Mouse (Mus musculus) spleen, embryonic (tissue): Measurements from ENCODE around the gene Rps9.
"Not testable (repeated sequence)": the region's sequence is repeated elsewhere in the genome, so short reads cannot be mapped to it uniquely, and the experiment has no call there.

Experiments used
- CTCF ChIA-PET: fragments of 350-600 bp; sonication (Branson Sonifier 250); formaldehyde crosslinking; loops from one replicate; lab custom pipeline; 2022; lab: Charles Lee

Gene Rps9

GRCm38 (mm10) chr7:3694949-3695305 is 8.9 kb upstream of the Rps9 start:
- CTCF ChIA-PET, result not testable (repeated sequence)

GRCm38 (mm10) chr7:3698471-3698870 is 5.3 kb upstream of the Rps9 start:
- CTCF ChIA-PET, result no interaction called here

- CTCF ChIA-PET, result interaction anchor here (1.1 kb wide), 1 partner anchor 11 kb away, joined by 3 read pairs; no protein-coding TSS in a partner anchor
Measured at GRCm38 (mm10) chr7:3703148-3703878, 480 bp upstream of the Rps9 start.

- CTCF ChIA-PET, result interaction anchor here (1.1 kb wide), 1 partner anchor 9 kb away, joined by 3 read pairs; no protein-coding TSS in a partner anchor
Measured at GRCm38 (mm10) chr7:3704475-3704874, 682 bp downstream of the Rps9 start.

GRCm38 (mm10) chr7:3705461-3705860 is 1.7 kb downstream of the Rps9 start:
- CTCF ChIA-PET, result not testable (repeated sequence)

GRCm38 (mm10) chr7:3705911-3706310 is 2.1 kb downstream of the Rps9 start:
- CTCF ChIA-PET, result no interaction called here

- CTCF ChIA-PET, result interaction anchor here (0.8 kb wide), 1 partner anchor 14 kb away, joined by 3 read pairs; the partner anchor contains the start of gene Tsen34
Measured at GRCm38 (mm10) chr7:3706343-3706934, 2.6 kb downstream of the Rps9 start.

- CTCF ChIA-PET, result interaction anchor here (0.8 kb wide), 1 partner anchor 14 kb away, joined by 3 read pairs; the partner anchor contains the start of gene Tsen34
Measured at GRCm38 (mm10) chr7:3707027-3707426, 3.2 kb downstream of the Rps9 start.

GRCm38 (mm10) chr7:3707568-3708413 is 4.0 kb downstream of the Rps9 start:
- CTCF ChIA-PET, result interaction anchor here (0.8 kb wide), 1 partner anchor 15 kb away, joined by 3 read pairs; the partner anchor contains the start of gene Tsen34

- CTCF ChIA-PET, result not testable (repeated sequence)
Measured at GRCm38 (mm10) chr7:3708447-3708980, 4.7 kb downstream of the Rps9 start.

GRCm38 (mm10) chr7:3709000-3709399 is 5.2 kb downstream of the Rps9 start:
- CTCF ChIA-PET, result no interaction called here

- CTCF ChIA-PET, result no interaction called here
Measured at GRCm38 (mm10) chr7:3712264-3712942, 8.6 kb downstream of the Rps9 start.

GRCm38 (mm10) chr7:3715249-3715648 is 11.5 kb downstream of the Rps9 start:
- CTCF ChIA-PET, result no interaction called here

- CTCF ChIA-PET, result not testable (repeated sequence)
Measured at GRCm38 (mm10) chr7:3720268-3720667, 16.5 kb downstream of the Rps9 start, which contains the start of gene Pirb. Gene Pirb, minus strand, starts transcription at chr7:3720391.

GRCm38 (mm10) chr7:3725459-3725858 is 21.7 kb downstream of the Rps9 start:
- CTCF ChIA-PET, result not testable (repeated sequence)

GRCm38 (mm10) chr7:3732675-3733074 is 28.9 kb downstream of the Rps9 start:
- CTCF ChIA-PET, result not testable (repeated sequence)
